Mouse (Mus musculus): ENCODE data around the gene Gbe1.

DNA sequence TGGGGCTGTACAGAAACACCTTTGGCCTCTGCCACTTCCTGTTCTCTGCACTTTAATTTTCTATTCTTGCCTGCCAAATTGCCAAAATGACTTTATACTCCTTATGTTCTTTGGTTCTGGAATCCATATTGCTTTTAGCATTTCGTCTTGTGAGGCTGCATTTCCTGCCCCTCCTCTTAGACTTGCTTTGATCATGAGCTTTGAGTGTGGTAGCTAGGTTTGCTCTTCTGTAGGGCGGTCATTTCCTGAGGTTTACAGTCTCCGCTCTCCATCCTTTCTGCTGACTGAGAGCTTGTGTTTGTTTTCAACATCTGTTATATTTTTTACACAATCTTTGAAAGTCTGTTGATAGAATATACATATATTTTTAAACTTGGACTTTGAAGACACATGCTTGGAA lies 107.3 kb downstream of the Gbe1 start:
- no peak for TF ChIP-seq POLR2A (IDR thresholded peaks at IDR 0.05; ENCODE audit: control insufficient read depth, low read depth, low read length)
- TF ChIP-seq CTCF (IDR thresholded peaks at IDR 0.05; ENCODE audit: control insufficient read depth, insufficient read depth, insufficient replicate concordance, low read depth, low read length): no peak
